Mouse (Mus musculus): Measurements from ENCODE around the gene Krt87.

GRCm38 (mm10) chr15:101388034-101388541 is 50.5 kb downstream of the Krt87 start:
- TF ChIP-seq POLR2A (IDR thresholded peaks at IDR 0.05; ENCODE audit: control insufficient read depth, extremely low read depth, insufficient read depth, low read length, poor library complexity) (no peak), CTCF (IDR thresholded peaks at IDR 0.05; ENCODE audit: borderline replicate concordance, control insufficient read depth, extremely low read depth, insufficient read depth, low read length, poor library complexity) (no peak)
